Comparison of ENCODE assay signal across 26 mouse cellular contexts in genomic region chr8:92183331-92183730, GRCm38 (mm10).
DNase-seq lines count a peak whose midpoint lies in the region; ATAC-seq and TF ChIP-seq lines count a peak whose summit lies in the region.
"Had no signal": no experiment of that assay in that cellular context is flagged by ENCODE, and none has a peak within 500 bp of the region (broad histone marks: within the 10 kb centered on the region; RNA-seq: fewer than 3 reads in every experiment).

No protein-coding gene starts in this region.

- H3K9me3 ChIP-seq in heart, embryonic 16.5 days (replicated peaks; ENCODE audit: control insufficient read depth, low read length) = 0 out of 2 replicates have a peak, but pooled peaks cover 3% of the 10 kb centered on the region
- H3K9me3 ChIP-seq in heart, embryonic 12.5 days (replicated peaks) = peaks cover 7% of the 10 kb centered on the region; the same call in 1 of the 2 replicates
- no peaks in the 10 kb centered on the region for H3K9me3 ChIP-seq in liver, postnatal 0 days (ENCODE audit: low read length)
- no peaks in the 10 kb centered on the region for H3K9me3 ChIP-seq in forebrain, embryonic 15.5 days
- H3K9me3 ChIP-seq: hindbrain, embryonic 15.5 days; neural tube, embryonic 15.5 days had no signal

- TF ChIP-seq CTCF in liver, adult 2 months (IDR thresholded peaks at IDR 0.05; ENCODE audit: low read depth, low read length) = no peak
- TF ChIP-seq CTCF in liver, postnatal 0 days (IDR thresholded peaks at IDR 0.05; ENCODE audit: low read depth) = no peak

- H3K4me1 ChIP-seq in heart, embryonic 16.5 days (ENCODE audit: control insufficient read depth, insufficient read depth, low read length) = peaks cover 8% of the 10 kb centered on the region; the same call in 1 of the 2 replicates
- peaks cover 11% of the 10 kb centered on the region for H3K4me1 ChIP-seq in heart, embryonic 12.5 days (replicated peaks)
- no peaks in the 10 kb centered on the region for H3K4me1 ChIP-seq in liver, adult 2 months (ENCODE audit: control insufficient read depth, insufficient read depth, low read length)
- no peaks in the 10 kb centered on the region for H3K4me1 ChIP-seq in liver, postnatal 0 days (ENCODE audit: insufficient read depth)
- peaks cover 4% of the 10 kb centered on the region for H3K4me1 ChIP-seq in forebrain, embryonic 15.5 days
- H3K4me1 ChIP-seq: forebrain, embryonic 10.5 days; hindbrain, embryonic 15.5 days; midbrain, embryonic 12.5 days; neural tube, embryonic 15.5 days had no signal

- H3K79me2 ChIP-seq in liver, adult 2 months (ENCODE audit: control insufficient read depth, insufficient read depth, low read length) = no peaks in the 10 kb centered on the region

- H3K4me2 ChIP-seq in heart, embryonic 16.5 days (ENCODE audit: low read depth, low read length) = no peak overlapping the region
- no peak overlapping the region for H3K4me2 ChIP-seq in heart, embryonic 12.5 days
- H3K4me2 ChIP-seq in liver, postnatal 0 days (ENCODE audit: low read depth, low read length) = no peak overlapping the region
- no peak overlapping the region for H3K4me2 ChIP-seq in forebrain, embryonic 15.5 days (replicated peaks)
- H3K4me2 ChIP-seq: hindbrain, embryonic 15.5 days; liver, embryonic 11.5 days; midbrain, embryonic 12.5 days; neural tube, embryonic 15.5 days had no signal

- ATAC-seq in heart, embryonic 16.5 days (replicated peaks; ENCODE audit: extremely low read depth, insufficient read depth, low FRiP score) = peak; percentile 32; the same call in 1 of the 2 replicates
- no peak for ATAC-seq in heart, embryonic 12.5 days (ENCODE audit: insufficient number of reproducible peaks, low FRiP score)
- ATAC-seq in liver, postnatal 0 days = no peak
- ATAC-seq in forebrain, embryonic 15.5 days (replicated peaks) = no peak
- ATAC-seq: activated CD4-positive, CD25-positive, alpha-beta regulatory T cell, adult 4 months; forebrain, postnatal 0 days; intestine, embryonic 16.5 days had no signal

- H3K27me3 ChIP-seq in heart, embryonic 16.5 days (ENCODE audit: control insufficient read depth, insufficient read depth, low read length) = no peaks in the 10 kb centered on the region
- no peaks in the 10 kb centered on the region; the same call in 1 of the 2 replicates for H3K27me3 ChIP-seq in heart, embryonic 12.5 days (replicated peaks)
- 0 out of 2 replicates have a peak, but pooled peaks cover 4% of the 10 kb centered on the region for H3K27me3 ChIP-seq in liver, adult 2 months (ENCODE audit: control insufficient read depth, insufficient read depth, low read length)
- no peaks in the 10 kb centered on the region for H3K27me3 ChIP-seq in liver, postnatal 0 days (ENCODE audit: insufficient read depth, low read length)
- H3K27me3 ChIP-seq in forebrain, embryonic 15.5 days = 0 out of 2 replicates have a peak, but pooled peaks cover 3% of the 10 kb centered on the region
- H3K27me3 ChIP-seq: CH12.LX; hindbrain, embryonic 15.5 days had no signal

- no peak overlapping the region for H3K9ac ChIP-seq in heart, embryonic 16.5 days (ENCODE audit: low read length)
- H3K9ac ChIP-seq in heart, embryonic 12.5 days = no peak overlapping the region
- no peak overlapping the region for H3K9ac ChIP-seq in liver, adult 2 months (ENCODE audit: low read depth, low read length)
- no peak overlapping the region for H3K9ac ChIP-seq in liver, postnatal 0 days (replicated peaks)
- H3K9ac ChIP-seq in forebrain, embryonic 15.5 days (replicated peaks) = no peak overlapping the region
- H3K9ac ChIP-seq: forebrain, postnatal 0 days; hindbrain, embryonic 15.5 days; midbrain, embryonic 12.5 days; neural tube, embryonic 15.5 days had no signal

- H3K4me3 ChIP-seq in heart, embryonic 16.5 days (ENCODE audit: low read length) = no peak overlapping the region
- H3K4me3 ChIP-seq in heart, embryonic 12.5 days = no peak overlapping the region
- H3K4me3 ChIP-seq in liver, adult 2 months (ENCODE audit: insufficient read depth, low read depth, low read length) = no peak overlapping the region
- H3K4me3 ChIP-seq in liver, postnatal 0 days (ENCODE audit: low read depth, low read length) = no peak overlapping the region
- no peak overlapping the region for H3K4me3 ChIP-seq in forebrain, embryonic 15.5 days
- H3K4me3 ChIP-seq: forebrain, embryonic 10.5 days; hindbrain, embryonic 15.5 days; midbrain, embryonic 12.5 days; neural tube, embryonic 15.5 days had no signal

- no peak overlapping the region for H3K27ac ChIP-seq in heart, embryonic 16.5 days (ENCODE audit: low read length)
- no peak overlapping the region for H3K27ac ChIP-seq in heart, embryonic 12.5 days (ENCODE audit: poor library complexity, severe bottlenecking)
- no peak overlapping the region for H3K27ac ChIP-seq in liver, adult 2 months (replicated peaks; ENCODE audit: insufficient read depth, low read depth, low read length)
- H3K27ac ChIP-seq in liver, postnatal 0 days (ENCODE audit: low read depth) = no peak overlapping the region
- H3K27ac ChIP-seq in forebrain, embryonic 15.5 days (replicated peaks) = no peak overlapping the region
- H3K27ac ChIP-seq: forebrain, embryonic 10.5 days; hindbrain, embryonic 15.5 days; midbrain, embryonic 12.5 days; neural tube, embryonic 15.5 days had no signal

- no peak for TF ChIP-seq EP300 in liver, postnatal 0 days (IDR thresholded peaks at IDR 0.05; ENCODE audit: low read depth)

- DNase-seq in cerebellum, postnatal 10 days = peak; percentile 71 to 81
- DNase-seq in cerebellum, adult 9-10 months = no peak
- peak; percentile 23 for DNase-seq in liver, adult 2 months (ENCODE audit: extremely low read depth, low read depth, low spot score)
- DNase-seq in liver, postnatal 0 days = no peak
- DNase-seq: B cell, adult 2 months; forebrain, postnatal 0 days; gastrocnemius, postnatal 14 days; heart, adult 11 months; kidney, adult 9 months; kidney, postnatal 14 days; lung, adult 18-20 months; right cerebral cortex, adult 18-20 months; right cerebral cortex, postnatal 4 days; thymus, postnatal 14 days had no signal

- no peaks in the 10 kb centered on the region for H3K36me3 ChIP-seq in heart, embryonic 16.5 days (ENCODE audit: control insufficient read depth, insufficient read depth)
- no peaks in the 10 kb centered on the region for H3K36me3 ChIP-seq in heart, embryonic 12.5 days
- no peaks in the 10 kb centered on the region for H3K36me3 ChIP-seq in liver, adult 2 months (ENCODE audit: control insufficient read depth, insufficient read depth, low read length)
- no peaks in the 10 kb centered on the region for H3K36me3 ChIP-seq in liver, postnatal 0 days (replicated peaks; ENCODE audit: insufficient read depth, low read length)
- no peaks in the 10 kb centered on the region for H3K36me3 ChIP-seq in forebrain, embryonic 15.5 days
- H3K36me3 ChIP-seq: forebrain, embryonic 10.5 days; G1E; hindbrain, embryonic 15.5 days; midbrain, embryonic 12.5 days; neural tube, embryonic 15.5 days had no signal

- TF ChIP-seq POLR2A in liver, adult 2 months (IDR thresholded peaks at IDR 0.05; ENCODE audit: extremely low read depth, insufficient read depth, low read length) = no peak

- WGBS in heart, embryonic 16.5 days = 9% methylated on average over 1 of the region's 1 CpGs
- WGBS in heart, embryonic 12.5 days = 4% methylated on average over 1 of the region's 1 CpGs
- 5% methylated on average over 1 of the region's 1 CpGs for WGBS in liver, adult 2 months
- WGBS in liver, postnatal 0 days (ENCODE audit: insufficient replicate concordance) = 27% methylated on average over 1 of the region's 1 CpGs
- WGBS in forebrain, embryonic 15.5 days = 34% methylated on average over 1 of the region's 1 CpGs

Comparison
In these comparisons a context has a peak if more than half of its experiments do, and no peak if none do; other contexts are left out.
1. DNase-seq: peak in cerebellum, postnatal 10 days (2 of 2) and liver, adult 2 months (single experiment); none in cerebellum, adult 9-10 months (single experiment) and liver, postnatal 0 days (single experiment).